Mouse (Mus musculus) neural tube, embryonic 11.5 days (tissue): ENCODE measurements at regions not wholly inside any gene's neighbourhood (a gene's known extent, or its start where the extent isn't known, plus 50 kb on each side); places are given as distances from the start of the nearest gene placed in this dataset.

ENCODE experiments used
- ATAC-seq: fragments of 200-750 bp; cut with Nextera tagmentation; 2 replicates; pipeline ENCODE4 v1.8.0; 2017; ENCODE audit warnings: moderate number of reproducible peaks, mild to moderate bottlenecking, moderate TSS enrichment, moderate library complexity; ENCODE audit not compliant: insufficient read depth, low FRiP score, low TSS enrichment
- DNase-seq: peaks from one replicate; pipeline ENCODE4 v3.0.0-alpha.2; 2015; ENCODE audit warnings: low spot score
- H3K27ac ChIP-seq: fragments of 300-500 bp; sonication (generic); 2 replicates; pipeline ENCODE4 v1.5.1; 2014; ENCODE audit warnings: low read depth, mild to moderate bottlenecking, low read length
- H3K27me3 ChIP-seq: fragments of 300-500 bp; sonication (generic); 2 replicates; pipeline ENCODE4 v1.6.1; 2014; ENCODE audit warnings: mild to moderate bottlenecking, low read length, mixed read lengths; ENCODE audit not compliant: control insufficient read depth, insufficient read depth
- H3K36me3 ChIP-seq: fragments of 300-500 bp; sonication (generic); 2 replicates; pipeline ENCODE4 v1.6.1; 2014; ENCODE audit warnings: mild to moderate bottlenecking, low read length, moderate library complexity, mixed read lengths; ENCODE audit not compliant: control insufficient read depth, insufficient read depth
- H3K4me1 ChIP-seq: fragments of 300-500 bp; sonication (generic); 2 replicates; pipeline ENCODE4 v1.6.1; 2014; ENCODE audit warnings: low read length, mixed read lengths; ENCODE audit not compliant: control insufficient read depth, insufficient read depth
- H3K4me2 ChIP-seq: fragments of 300-500 bp; sonication (generic); 2 replicates; pipeline ENCODE4 v1.6.1; 2014; ENCODE audit warnings: low read depth, mild to moderate bottlenecking, moderate library complexity
- H3K4me3 ChIP-seq: fragments of 300-500 bp; sonication (generic); 2 replicates; pipeline ENCODE4 v1.5.1; 2014; ENCODE audit warnings: low read depth, low read length
- H3K9ac ChIP-seq: fragments of 300-500 bp; sonication (generic); 2 replicates; pipeline ENCODE4 v1.6.1; 2014; ENCODE audit warnings: mild to moderate bottlenecking, low read length
- H3K9me3 ChIP-seq: fragments of 300-500 bp; sonication (generic); 2 replicates; pipeline ENCODE4 v1.6.1; 2016; ENCODE audit warnings: low read length; ENCODE audit not compliant: control insufficient read depth
- WGBS: fragments of 180-500 bp; shearing (Covaris S2); extraction: QIAGEN DNeasy Blood & Tissue Kit; methylation state at CpG from one replicate; pipeline ENCODE4 v1.1.7; 2014; 5-methylcytosine and 5-hydroxymethylcytosine counted together

- H3K4me1 ChIP-seq, result 0 out of 2 replicates have a peak, but pooled peaks cover 5% of the 10 kb centered on the region
- H3K9ac ChIP-seq, result no peak overlapping the region
- H3K36me3 ChIP-seq, result no peaks in the 10 kb centered on the region
- ATAC-seq (no peak), DNase-seq (no peak)
- H3K4me3 ChIP-seq, result no peak overlapping the region
- H3K27me3 ChIP-seq, result no peaks in the 10 kb centered on the region
- H3K27ac ChIP-seq, result no peak overlapping the region
- H3K9me3 ChIP-seq, result no peaks in the 10 kb centered on the region
- 82% methylated on average over 6 of the region's 6 CpGs for WGBS
- no peak overlapping the region for H3K4me2 ChIP-seq
These were observed 182.8 kb downstream of the Il20rb start for GRCm38 (mm10) chr9:100303762-100304161.

GRCm38 (mm10) chr9:100301613-100302012, 185.0 kb downstream of the Il20rb start:
- H3K27me3 ChIP-seq, result no peaks in the 10 kb centered on the region
- WGBS, result 66% methylated on average over 12 of the region's 12 CpGs
- 0 out of 2 replicates have a peak, but pooled peaks cover 5% of the 10 kb centered on the region for H3K4me1 ChIP-seq
- peak; percentile 46 for DNase-seq
- H3K4me2 ChIP-seq, result no peak overlapping the region
- H3K36me3 ChIP-seq, result no peaks in the 10 kb centered on the region
- no peak for ATAC-seq
- no peaks in the 10 kb centered on the region for H3K9me3 ChIP-seq
- no peak overlapping the region for H3K9ac ChIP-seq
- no peak overlapping the region for H3K27ac ChIP-seq
- H3K4me3 ChIP-seq, result no peak overlapping the region

GRCm38 (mm10) chr9:100277361-100277760, 209.2 kb downstream of the Il20rb start:
- ATAC-seq (no peak), DNase-seq (no peak)
- Histone ChIP-seq H3K27me3 (no peaks in the 10 kb centered on the region), H3K4me2 (no peak overlapping the region), H3K9me3 (no peaks in the 10 kb centered on the region), H3K27ac (no peak overlapping the region), H3K4me3 (no peak overlapping the region), H3K36me3 (no peaks in the 10 kb centered on the region), H3K4me1 (peaks cover 9% of the 10 kb centered on the region), H3K9ac (no peak overlapping the region)
- 83% methylated on average over 13 of the region's 13 CpGs for WGBS

GRCm38 (mm10) chr9:100266528-100267387, 219.8 kb downstream of the Il20rb start:
- Histone ChIP-seq H3K9me3 (no peaks in the 10 kb centered on the region), H3K27me3 (no peaks in the 10 kb centered on the region), H3K4me2 (peak overlapping the region; percentile 22), H3K36me3 (no peaks in the 10 kb centered on the region), H3K4me3 (no peak overlapping the region), H3K27ac (no peak overlapping the region), H3K9ac (no peak overlapping the region), H3K4me1 (peaks cover 5% of the 10 kb centered on the region; the same call in 1 of the 2 replicates)
- DNase-seq, result peak; percentile 28
- no peak for ATAC-seq
- WGBS, result 28% methylated on average over 16 of the region's 16 CpGs

GRCm38 (mm10) chr9:100252409-100252808, 234.2 kb downstream of the Il20rb start:
- no peak overlapping the region for H3K27ac ChIP-seq
- WGBS, result 77% methylated on average over 10 of the region's 10 CpGs
- no peaks in the 10 kb centered on the region for H3K36me3 ChIP-seq
- H3K9ac ChIP-seq, result no peak overlapping the region
- ATAC-seq, result no peak
- H3K9me3 ChIP-seq, result no peaks in the 10 kb centered on the region
- no peak for DNase-seq
- H3K4me3 ChIP-seq, result no peak overlapping the region
- no peak overlapping the region for H3K4me2 ChIP-seq
- H3K27me3 ChIP-seq, result no peaks in the 10 kb centered on the region
- H3K4me1 ChIP-seq, result no peaks in the 10 kb centered on the region
